Mouse (Mus musculus) layer of hippocampus, adult 2 months (tissue): Measurements from ENCODE around the gene Arap1. TPM values are rescaled to one million over a fixed set of nuclear protein-coding genes. Genes with fewer than 3 reads are reported as not detected.

Source experiments
- DNase-seq, 2 experiments: peaks; one replicate each; pipeline ENCODE4 v3.0.0; 2022; ENCODE audit warnings: low spot score in 2 of 2
- H3K27ac ChIP-seq: fragments of 200-600 bp; 2 replicates; pipeline ENCODE4 v1.8.1; 2022
- H3K4me3 ChIP-seq: fragments of 200-600 bp; 2 replicates; pipeline ENCODE4 v1.8.1; 2022; ENCODE audit warnings: mild to moderate bottlenecking
- CTCF ChIP-seq: fragments of 200-600 bp; conservative IDR thresholded peaks from 2 replicates; pipeline ENCODE4 v1.8.1; 2022; ENCODE audit warnings: antibody characterized with exemption, mild to moderate bottlenecking, moderate library complexity
- long read RNA-seq, 2 experiments: library from polyadenylated mRNA; stranded (forward); transcript quantifications; one replicate each; pipeline ENCODE4 v2.0.0; 2021; ENCODE audit warnings: borderline mapping rate in 2 of 2
- total RNA-seq, 2 experiments: library from RNA; stranded (reverse); gene quantifications; 2 replicates each; pipeline ENCODE4 v1.2.3; 2021

The Arap1 gene
- 10 to 100 TPM; 19.2 to 20.0 TPM for total RNA-seq
- long read RNA-seq, experiment 1, full-length matches to known transcripts, result 3 of 14 reads
- long read RNA-seq, experiment 1, partial matches to known transcripts, result 7 of 14 reads
- long read RNA-seq, experiment 1, other reads (novel, unspliced or antisense), result 4 of 14 reads
- long read RNA-seq, experiment 2, full-length matches to known transcripts, result 4 of 18 reads
- long read RNA-seq, experiment 2, partial matches to known transcripts, result 6 of 18 reads
- long read RNA-seq, experiment 2, other reads (novel, unspliced or antisense), result 8 of 18 reads

DNA sequence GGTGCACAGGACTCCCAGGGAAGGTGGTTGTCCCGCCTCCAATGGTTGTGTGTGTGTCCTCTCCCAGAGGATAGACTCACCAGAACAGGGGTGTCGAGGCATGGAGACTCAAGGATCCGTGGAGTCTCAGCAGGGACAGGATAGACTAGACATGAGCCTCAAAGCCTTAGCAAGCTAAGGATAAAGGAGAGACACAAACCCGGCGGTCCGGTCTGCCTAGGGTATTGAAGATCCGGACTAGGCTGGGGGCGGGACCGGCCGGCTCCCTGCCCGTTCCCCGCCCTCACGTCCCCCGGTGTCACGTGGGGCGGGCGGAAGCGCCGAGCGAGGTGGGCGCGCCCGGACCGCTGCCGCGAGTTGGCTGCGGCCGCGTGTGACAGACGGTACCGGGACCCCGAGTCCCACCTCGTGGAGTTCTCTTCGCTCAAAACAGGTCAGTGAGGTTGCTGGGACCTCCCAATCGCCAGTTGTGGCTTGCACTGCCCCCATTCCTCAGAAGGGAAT, at the start of gene Arap1:
Arap1 (plus strand) TSS at position 301 of the 504 bp plus-strand sequence.
- no peak for TF ChIP-seq CTCF
- H3K4me3 ChIP-seq, result peak within 1 kb of the TSS; percentile 57
- H3K27ac ChIP-seq, result peak within 1 kb of the TSS; percentile 82
- DNase-seq, result no peak

DNA sequence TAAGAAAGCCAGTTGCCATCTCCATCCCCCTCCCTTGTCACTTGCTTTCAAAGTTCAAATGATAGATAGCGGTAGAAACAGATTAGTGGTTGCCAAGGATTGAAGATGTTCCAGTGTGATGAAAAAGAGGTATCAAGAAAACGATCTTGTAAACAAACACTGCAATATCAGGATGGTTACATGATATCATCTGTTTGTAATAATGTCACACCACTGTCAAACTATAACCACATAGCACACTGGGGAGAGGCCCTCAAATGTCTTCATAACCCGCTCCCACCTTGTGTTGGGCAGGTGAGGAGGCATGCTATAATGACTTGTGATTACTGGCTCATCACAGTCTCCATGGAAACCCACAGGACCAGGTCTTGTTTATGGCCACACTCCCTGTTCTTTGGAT, 49.5 kb upstream of the Arap1 start:
- H3K4me3 ChIP-seq, result no peak overlapping the region
- no peak overlapping the region for H3K27ac ChIP-seq
- no peak for DNase-seq
- no peak for TF ChIP-seq CTCF

DNA sequence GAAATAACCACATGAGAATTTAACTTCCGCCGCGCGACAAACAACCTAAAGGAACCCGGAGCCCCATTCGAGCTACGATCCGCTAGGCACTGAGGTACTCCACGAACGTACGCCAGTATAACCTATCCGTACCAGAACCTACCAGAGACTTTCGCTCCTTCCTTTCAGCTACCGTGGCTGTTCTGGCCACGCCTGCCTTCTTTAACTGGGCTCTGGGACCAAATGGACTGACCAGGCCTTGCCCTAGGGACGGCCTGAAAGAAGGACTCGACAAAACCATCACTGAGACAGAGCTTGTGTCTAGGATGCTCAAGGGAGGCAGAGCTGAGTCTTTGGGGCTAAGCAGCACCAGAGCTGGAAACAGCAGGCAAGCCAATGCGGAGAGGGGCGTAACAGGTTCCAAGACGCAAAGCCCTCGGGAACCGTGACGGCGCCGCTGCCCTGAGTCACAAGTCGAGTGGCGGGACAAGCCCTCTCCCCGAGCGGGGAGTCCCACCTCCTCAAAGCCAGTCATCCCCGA, 46.4 kb upstream of the Arap1 start:
- peak overlapping the region; percentile 95 for H3K4me3 ChIP-seq
- no peak for DNase-seq
- no peak for TF ChIP-seq CTCF
- H3K27ac ChIP-seq, result peak overlapping the region; percentile 90

DNA sequence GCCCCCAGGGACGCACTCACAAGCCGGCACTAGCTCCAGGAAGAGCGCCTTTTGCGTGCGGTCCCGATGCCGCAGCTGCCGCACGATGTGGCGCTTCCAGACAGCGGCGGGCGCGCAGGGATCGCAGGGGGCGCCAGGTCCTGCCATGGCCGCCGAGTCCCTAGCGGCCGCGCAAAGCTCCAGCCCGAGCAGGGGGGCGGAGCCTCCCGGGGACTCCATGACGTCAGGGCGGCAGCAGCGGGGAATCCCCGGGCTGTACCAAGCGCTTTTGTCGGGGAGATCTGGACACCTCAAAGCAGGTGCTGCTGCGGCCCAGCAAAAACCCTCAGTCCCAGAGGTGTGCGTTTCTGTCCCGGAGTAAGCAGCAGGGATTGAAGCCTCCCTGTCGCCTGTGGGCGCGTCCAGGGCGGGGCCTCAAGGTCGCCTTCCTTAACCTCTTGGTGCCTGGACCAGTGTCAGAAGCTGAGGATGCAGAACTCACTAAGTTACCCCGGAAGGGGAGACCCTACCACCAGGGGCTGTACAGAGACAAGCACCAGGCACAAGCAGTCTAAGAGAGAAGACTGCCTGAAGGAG, 45.9 kb upstream of the Arap1 start, which contains the start of gene Atg16l2:
Atg16l2 (minus strand) TSS at position 371 of the 576 bp plus-strand sequence.
- DNase-seq, result peak; percentile 89
- Histone ChIP-seq H3K27ac (peak within 1 kb of the TSS; percentile 90), H3K4me3 (peak within 1 kb of the TSS; percentile 95)
- peak; percentile 74 for TF ChIP-seq CTCF

DNA sequence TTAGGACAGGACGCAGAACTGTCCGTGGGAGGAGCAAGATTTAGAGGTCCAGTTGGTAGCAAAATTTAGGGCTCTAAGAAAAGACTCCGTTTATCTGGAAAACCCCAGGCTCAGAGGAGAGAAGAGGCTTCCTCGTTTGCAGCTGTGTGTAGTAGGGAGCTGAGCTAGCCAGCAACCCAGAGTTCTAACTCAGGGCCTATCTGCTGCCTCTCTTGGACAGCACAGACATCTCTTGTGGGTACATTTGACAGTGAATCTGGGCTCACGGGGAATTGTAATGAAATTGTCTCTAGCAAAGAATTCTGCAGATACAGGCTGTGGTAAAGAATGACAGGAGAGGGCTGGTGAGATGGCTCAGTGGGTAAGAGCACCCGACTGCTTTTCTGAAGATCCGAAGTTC, 45.2 kb upstream of the Arap1 start:
- DNase-seq, result no peak
- Histone ChIP-seq H3K4me3 (peak overlapping the region; percentile 95), H3K27ac (peak overlapping the region; percentile 90)
- TF ChIP-seq CTCF, result 0 out of 2 replicates have a peak, but pooled peaks have one; percentile 3

DNA sequence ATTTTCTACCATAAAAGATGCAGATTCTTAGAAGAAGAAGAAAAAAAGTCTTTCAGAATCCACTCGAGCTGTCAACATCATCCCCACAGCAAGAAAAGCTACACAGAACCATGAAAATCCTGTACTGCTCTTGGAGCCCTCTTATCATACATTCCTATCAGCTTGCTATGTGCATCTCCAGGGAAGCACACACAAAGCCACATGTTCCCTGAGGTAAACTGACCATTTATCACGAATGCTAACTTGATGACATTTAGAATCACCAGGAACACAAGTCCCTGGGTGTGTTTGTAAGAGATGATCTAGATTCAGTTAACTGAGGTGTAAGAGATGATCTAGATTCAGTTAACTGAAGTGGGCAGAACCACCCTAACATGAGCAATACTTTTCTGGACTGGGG, 41.0 kb upstream of the Arap1 start:
- DNase-seq, result no peak
- H3K4me3 ChIP-seq, result no peak overlapping the region
- no peak overlapping the region for H3K27ac ChIP-seq
- no peak for TF ChIP-seq CTCF

DNA sequence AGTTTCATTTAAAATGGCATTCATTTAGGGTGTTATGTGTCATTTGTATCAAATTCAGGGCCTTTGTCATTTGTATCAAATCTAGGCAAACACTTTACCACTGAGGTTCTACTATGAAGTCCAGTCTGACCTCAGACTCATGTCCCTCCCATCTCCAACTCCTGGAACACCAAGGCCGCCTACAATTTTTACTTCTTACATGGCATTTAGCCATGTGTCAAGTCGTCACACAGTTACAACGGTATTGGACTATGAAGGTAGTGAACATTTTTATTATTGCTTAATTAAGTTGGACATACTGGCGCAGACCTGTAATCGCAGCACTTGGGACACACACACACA, 37.9 kb upstream of the Arap1 start:
- peak overlapping the region; percentile 74 for H3K4me3 ChIP-seq
- TF ChIP-seq CTCF, result no peak
- no peak for DNase-seq
- H3K27ac ChIP-seq, result peak overlapping the region; percentile 97

DNA sequence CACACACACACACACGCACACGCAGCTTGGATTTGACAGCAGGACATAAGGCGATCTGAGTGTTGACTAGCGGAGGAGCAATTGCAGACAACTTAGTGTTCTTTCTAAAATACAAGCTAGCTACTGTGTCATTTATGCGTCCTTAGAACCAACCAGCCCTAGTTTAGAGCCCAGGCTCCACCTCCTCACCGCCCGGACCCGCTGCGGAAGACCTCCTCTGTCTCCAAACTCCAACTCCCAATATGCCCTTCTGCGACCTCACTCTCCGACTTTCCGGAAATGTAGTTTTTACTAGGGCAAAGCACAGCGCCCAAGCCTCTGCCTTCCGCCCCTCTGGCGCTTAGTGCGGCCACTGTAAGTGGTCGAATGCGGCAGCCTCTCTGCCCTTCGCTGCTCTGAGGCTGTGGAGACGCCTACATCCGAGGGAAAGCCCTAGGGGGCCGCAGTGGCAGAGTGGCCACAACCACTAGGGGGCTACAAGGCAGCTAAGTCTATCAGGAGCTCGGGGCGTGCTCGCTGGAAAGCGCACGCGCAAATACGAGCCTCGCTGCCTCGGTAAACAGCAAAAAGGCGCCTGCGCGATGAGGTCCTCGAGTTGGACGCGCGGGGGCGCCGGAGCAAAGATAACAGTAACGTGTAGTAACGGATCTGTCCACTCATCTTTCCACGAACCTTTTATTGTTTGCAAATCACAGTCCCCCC, 37.4 kb upstream of the Arap1 start:
- Histone ChIP-seq H3K27ac (peak overlapping the region; percentile 97), H3K4me3 (peak overlapping the region; percentile 74)
- peak; percentile 93 for TF ChIP-seq CTCF
- DNase-seq, result peak; percentile 95 to 97

DNA sequence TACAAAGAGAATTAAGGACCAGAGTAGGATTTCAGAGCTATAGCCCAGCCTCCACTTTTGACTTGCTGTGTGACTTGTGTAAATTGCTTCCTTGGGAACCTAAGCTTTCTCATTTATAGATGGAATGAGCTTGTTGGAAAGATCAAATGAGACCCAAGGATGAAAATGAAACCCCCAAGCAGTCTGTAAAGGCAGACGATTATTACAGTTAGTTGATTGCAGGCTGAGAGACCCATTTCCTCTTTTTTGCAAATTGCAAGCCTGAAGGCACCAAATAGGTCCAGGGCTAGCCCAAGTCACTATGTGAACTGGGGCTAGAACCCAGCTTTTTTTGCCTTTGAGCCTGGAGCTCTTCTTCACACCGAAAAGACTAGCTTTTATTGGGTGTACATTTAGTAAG, 36.8 kb upstream of the Arap1 start:
- no peak for DNase-seq
- H3K4me3 ChIP-seq, result peak overlapping the region; percentile 19; the same call in 1 of the 2 replicates
- H3K27ac ChIP-seq, result peak overlapping the region; percentile 97
- no peak for TF ChIP-seq CTCF

DNA sequence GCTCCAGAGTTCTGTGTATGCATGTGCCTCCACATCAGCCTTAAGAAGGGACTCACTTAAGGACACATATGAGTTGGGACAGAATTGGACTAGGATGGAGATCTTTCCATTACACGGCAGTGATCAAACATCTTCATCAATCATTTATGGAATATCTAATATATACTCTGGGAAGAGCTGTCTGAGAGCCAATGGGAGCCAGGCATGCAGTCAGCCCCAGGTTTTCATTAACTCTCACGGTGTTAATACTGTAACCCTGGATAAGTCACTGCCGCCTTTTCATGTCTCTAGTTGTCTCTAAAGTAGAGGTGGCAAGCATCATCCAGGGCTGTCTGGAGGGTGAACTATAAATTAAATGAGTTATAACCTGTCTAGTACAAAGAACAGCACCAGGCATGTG, 34.8 kb upstream of the Arap1 start:
- H3K4me3 ChIP-seq, result no peak overlapping the region
- no peak for TF ChIP-seq CTCF
- DNase-seq, result no peak
- no peak overlapping the region for H3K27ac ChIP-seq

DNA sequence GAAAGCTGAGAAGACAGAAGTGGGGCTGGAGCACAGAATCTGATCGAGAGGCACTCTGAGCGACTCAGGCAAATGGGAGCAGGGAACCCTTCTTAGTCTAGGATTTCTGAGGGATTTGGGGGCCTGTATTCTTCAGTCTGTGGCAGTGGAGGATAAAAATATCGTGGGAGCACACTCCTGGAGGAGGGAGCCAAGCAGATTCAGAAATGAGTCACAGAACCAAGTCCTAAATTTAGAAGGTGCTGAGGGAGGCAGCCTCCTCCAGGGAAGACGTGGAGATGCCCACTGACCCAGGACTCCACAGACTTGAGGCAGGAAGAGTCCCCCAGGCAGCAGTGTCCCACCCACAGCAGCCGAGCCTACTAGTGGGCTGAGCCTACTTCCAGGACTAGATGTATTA, 33.5 kb upstream of the Arap1 start:
- peak in 1 of 2 experiments; percentile 44 for DNase-seq
- Histone ChIP-seq H3K27ac (no peak overlapping the region), H3K4me3 (no peak overlapping the region)
- TF ChIP-seq CTCF, result no peak

DNA sequence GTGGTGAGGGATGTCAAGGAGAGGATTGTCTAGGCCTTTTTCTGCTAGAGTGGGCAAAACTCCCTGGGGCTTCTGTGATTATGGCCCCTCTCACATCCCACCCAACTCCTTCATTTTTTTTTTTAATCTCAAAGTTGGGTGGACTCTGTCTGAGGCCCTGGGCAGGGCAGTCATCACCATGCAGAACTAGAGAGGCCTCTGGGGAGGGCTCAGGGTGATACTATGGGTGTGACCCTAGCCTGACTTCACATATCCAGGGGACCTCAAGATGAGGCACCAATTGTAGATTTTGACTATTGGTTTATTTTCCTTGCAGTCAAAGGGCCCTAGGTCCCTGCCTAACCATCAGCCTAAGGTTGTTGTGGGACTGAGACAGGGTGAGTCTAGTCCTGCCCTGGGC, 32.2 kb upstream of the Arap1 start:
- no peak for DNase-seq
- Histone ChIP-seq H3K4me3 (no peak overlapping the region), H3K27ac (no peak overlapping the region)
- TF ChIP-seq CTCF, result no peak

DNA sequence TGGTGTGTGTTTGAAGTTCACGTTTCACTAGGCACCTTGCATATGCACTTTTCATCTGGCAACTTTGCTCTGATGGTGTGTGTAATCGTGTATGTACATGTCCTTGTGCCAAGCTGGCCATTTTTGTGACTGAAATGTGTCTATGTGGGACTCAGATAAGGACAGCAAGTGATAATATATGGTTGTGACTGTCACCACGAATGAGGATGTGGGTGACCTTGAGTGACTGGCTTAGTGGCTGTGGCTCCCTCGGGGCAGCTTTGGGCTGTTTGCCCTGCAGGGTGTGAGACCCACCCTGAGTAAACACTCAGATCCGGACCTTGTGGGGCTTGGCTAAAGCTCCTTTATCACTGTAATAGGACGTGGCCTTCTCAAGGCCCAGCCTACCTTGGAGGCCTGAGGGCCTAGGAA, 31.3 kb upstream of the Arap1 start:
- no peak overlapping the region for H3K27ac ChIP-seq
- no peak for TF ChIP-seq CTCF
- DNase-seq, result no peak
- H3K4me3 ChIP-seq, result no peak overlapping the region
